Mouse (Mus musculus): ENCODE measurements around the gene Syn3.

The Syn3 gene

GRCm38 (mm10) chr10:86203915-86204314 is 294.8 kb downstream of the Syn3 start:
- peak; percentile 28 for DNase-seq (ENCODE audit: low spot score)

- DNase-seq (ENCODE audit: low spot score) = no peak
Measured at GRCm38 (mm10) chr10:86203175-86203574, 295.5 kb downstream of the Syn3 start.

- DNase-seq (ENCODE audit: low spot score) = no peak
Measured at GRCm38 (mm10) chr10:86201826-86202225, 296.9 kb downstream of the Syn3 start.

GRCm38 (mm10) chr10:86201006-86201405 is 297.7 kb downstream of the Syn3 start:
- peak; percentile 13 for DNase-seq (ENCODE audit: low spot score)

- no peak for DNase-seq (ENCODE audit: low spot score)
Measured at GRCm38 (mm10) chr10:86196414-86197025, 302.2 kb downstream of the Syn3 start.

- no peak for DNase-seq (ENCODE audit: low spot score)
Measured at GRCm38 (mm10) chr10:86194722-86195121, 304.0 kb downstream of the Syn3 start.

- DNase-seq (ENCODE audit: low spot score) = no peak
Measured at GRCm38 (mm10) chr10:86193863-86194434, 304.7 kb downstream of the Syn3 start.

- no peak for DNase-seq (ENCODE audit: low spot score)
Measured at GRCm38 (mm10) chr10:86188614-86189013, 310.1 kb downstream of the Syn3 start.

- no peak for DNase-seq (ENCODE audit: low spot score)
Measured at GRCm38 (mm10) chr10:86187881-86188280, 310.8 kb downstream of the Syn3 start.

GRCm38 (mm10) chr10:86183148-86183885 is 315.4 kb downstream of the Syn3 start:
- no peak for DNase-seq (ENCODE audit: low spot score)

- DNase-seq (ENCODE audit: low spot score) = peak; percentile 51
Measured at GRCm38 (mm10) chr10:86182183-86182805, 316.4 kb downstream of the Syn3 start.

GRCm38 (mm10) chr10:86176411-86176810 is 322.3 kb downstream of the Syn3 start:
- no peak for DNase-seq (ENCODE audit: low spot score)

- DNase-seq (ENCODE audit: low spot score) = no peak
Measured at GRCm38 (mm10) chr10:86174017-86174416, 324.7 kb downstream of the Syn3 start.

- no peak for DNase-seq (ENCODE audit: low spot score)
Measured at GRCm38 (mm10) chr10:86173284-86173683, 325.4 kb downstream of the Syn3 start.

GRCm38 (mm10) chr10:86171246-86171645 is 327.4 kb downstream of the Syn3 start:
- no peak for DNase-seq (ENCODE audit: low spot score)

GRCm38 (mm10) chr10:86168084-86168483 is 330.6 kb downstream of the Syn3 start:
- DNase-seq (ENCODE audit: low spot score) = no peak

GRCm38 (mm10) chr10:86166854-86167268 is 331.8 kb downstream of the Syn3 start:
- peak; percentile 17 for DNase-seq (ENCODE audit: low spot score)

GRCm38 (mm10) chr10:86164098-86164497 is 334.6 kb downstream of the Syn3 start:
- no peak for DNase-seq (ENCODE audit: low spot score)

GRCm38 (mm10) chr10:86161783-86162271 is 336.9 kb downstream of the Syn3 start:
- DNase-seq (ENCODE audit: low spot score) = no peak

GRCm38 (mm10) chr10:86158198-86158899 is 340.3 kb downstream of the Syn3 start:
- DNase-seq (ENCODE audit: low spot score) = no peak

GRCm38 (mm10) chr10:86155344-86155743 is 343.4 kb downstream of the Syn3 start:
- DNase-seq (ENCODE audit: low spot score) = no peak

- DNase-seq (ENCODE audit: low spot score) = no peak
Measured at GRCm38 (mm10) chr10:86153221-86153620, 345.5 kb downstream of the Syn3 start.

Data from adipocyte (in vitro differentiated cells).